ENCODE assay signal across 9 mouse cellular contexts in the genomic region with DNA sequence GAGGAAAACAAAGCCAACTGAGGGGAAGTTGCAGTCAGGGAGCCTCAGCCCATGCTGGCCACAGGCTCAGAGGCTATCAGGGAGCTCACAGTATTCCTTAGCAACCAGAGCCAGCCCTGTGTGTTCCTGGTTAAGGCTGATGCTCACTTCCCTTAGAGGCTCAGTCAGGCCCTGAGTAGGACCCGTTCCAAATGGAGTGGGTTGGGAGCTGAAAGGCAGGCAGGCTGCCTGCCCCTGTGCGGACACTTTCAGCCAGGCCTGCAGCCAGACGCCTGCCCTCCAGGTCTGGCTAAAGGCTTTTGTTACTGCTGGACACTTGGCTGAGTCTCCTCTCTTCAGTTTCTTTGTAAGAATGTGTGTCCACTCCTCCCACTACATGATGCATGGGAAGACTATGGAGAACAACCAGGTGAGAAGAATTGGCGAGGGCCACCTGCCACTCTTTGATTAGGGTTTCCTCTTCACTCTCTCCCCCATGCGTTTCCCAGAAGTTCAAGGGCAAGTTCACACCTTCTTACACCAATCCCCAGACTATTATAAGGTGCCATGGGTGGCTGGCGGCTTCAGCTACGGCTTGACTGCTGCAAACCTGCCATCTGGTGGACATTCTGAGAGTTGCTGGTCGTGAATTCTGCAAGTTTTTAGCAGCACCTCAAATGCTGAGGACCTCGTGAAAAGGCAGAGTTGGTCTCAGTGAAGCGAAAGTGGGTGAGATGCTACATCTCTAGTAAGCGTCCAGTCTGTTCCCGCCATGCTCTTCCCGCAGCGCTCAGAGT. TPM values are rescaled to one million over a fixed set of nuclear protein-coding genes. Genes with fewer than 3 reads are reported as not detected.
DNase-seq lines count a peak whose midpoint lies in the region; ATAC-seq and TF ChIP-seq lines count a peak whose summit lies in the region.
"Had no signal": no experiment of that assay in that cellular context is flagged by ENCODE, and none has a peak within 500 bp of the region (broad histone marks: within the 10 kb centered on the region; RNA-seq: fewer than 3 reads in every experiment).

No protein-coding gene starts in this region.

- WGBS in heart, embryonic 13.5 days, result 12% methylated on average over 14 of the region's 14 CpGs
- WGBS in lung, embryonic 16.5 days, result 10% methylated on average over 14 of the region's 14 CpGs

- no peak; the same call in 1 of the 2 replicates for ATAC-seq in heart, embryonic 13.5 days (ENCODE audit: extremely low read depth, insufficient number of reproducible peaks, low FRiP score, low TSS enrichment)
- ATAC-seq in lung, embryonic 16.5 days (ENCODE audit: low read depth), result peak; percentile 28; the same call in 1 of the 2 replicates

- no peak for TF ChIP-seq EP300 in ES-Bruce4 (IDR thresholded peaks at IDR 0.05; ENCODE audit: insufficient read depth, low read depth, low read length)

- H3K4me2 ChIP-seq in heart, embryonic 13.5 days, result peak overlapping the region; percentile 40
- H3K4me2 ChIP-seq in lung, embryonic 16.5 days (ENCODE audit: low read depth, low read length), result no peak overlapping the region
- H3K4me2 ChIP-seq: lung, embryonic 15.5 days had no signal

- H3K4me3 ChIP-seq in ES-Bruce4 (ENCODE audit: low read depth, low read length), result no peak overlapping the region
- H3K4me3 ChIP-seq in embryonic fibroblast, embryonic 13.5 days (ENCODE audit: insufficient read depth, low read length), result no peak overlapping the region
- no peak overlapping the region for H3K4me3 ChIP-seq in heart, embryonic 13.5 days
- no peak overlapping the region for H3K4me3 ChIP-seq in lung, embryonic 16.5 days (ENCODE audit: low read length)
- H3K4me3 ChIP-seq: lung, embryonic 15.5 days had no signal

- H3K27ac ChIP-seq in ES-Bruce4 (ENCODE audit: insufficient read depth, low read length), result no peak overlapping the region
- H3K27ac ChIP-seq in embryonic fibroblast, embryonic 13.5 days (ENCODE audit: insufficient read depth, low read length), result no peak overlapping the region
- H3K27ac ChIP-seq in heart, embryonic 13.5 days (replicated peaks), result no peak overlapping the region
- no peak overlapping the region for H3K27ac ChIP-seq in lung, embryonic 16.5 days (ENCODE audit: low read length)
- H3K27ac ChIP-seq: lung, embryonic 15.5 days had no signal

- DNase-seq in adrenal gland, postnatal 36 days, result peak; percentile 62 to 73
- peak; percentile 65 to 80 for DNase-seq in kidney, postnatal 25 days
- DNase-seq in right cerebral cortex, adult 18-20 months, result peak; percentile 60
- peak; percentile 52 to 60 for DNase-seq in urinary bladder, postnatal 36 days (ENCODE audit: low spot score in 2 of 2)

- no peaks in the 10 kb centered on the region for H3K4me1 ChIP-seq in ES-Bruce4 (ENCODE audit: control insufficient read depth, insufficient read depth, low read length)
- H3K4me1 ChIP-seq in embryonic fibroblast, embryonic 13.5 days (ENCODE audit: control insufficient read depth, insufficient read depth, low read length), result no peaks in the 10 kb centered on the region
- peaks cover 10% of the 10 kb centered on the region for H3K4me1 ChIP-seq in heart, embryonic 13.5 days
- H3K4me1 ChIP-seq in lung, embryonic 16.5 days (replicated peaks; ENCODE audit: control insufficient read depth, insufficient read depth, low read length), result no peaks in the 10 kb centered on the region
- H3K4me1 ChIP-seq: lung, embryonic 15.5 days had no signal

- no peaks in the 10 kb centered on the region for H3K36me3 ChIP-seq in ES-Bruce4 (ENCODE audit: control insufficient read depth, insufficient read depth, low read length, poor library complexity, severe bottlenecking)
- no peaks in the 10 kb centered on the region for H3K36me3 ChIP-seq in heart, embryonic 13.5 days
- H3K36me3 ChIP-seq in lung, embryonic 16.5 days (ENCODE audit: control insufficient read depth, insufficient read depth, low read length), result no peaks in the 10 kb centered on the region
- H3K36me3 ChIP-seq: lung, embryonic 15.5 days had no signal

- H3K9ac ChIP-seq in ES-Bruce4 (ENCODE audit: low read depth, poor library complexity, severe bottlenecking), result no peak overlapping the region
- H3K9ac ChIP-seq in heart, embryonic 13.5 days, result no peak overlapping the region
- H3K9ac ChIP-seq in lung, embryonic 16.5 days (ENCODE audit: low read length), result no peak overlapping the region
- H3K9ac ChIP-seq: lung, embryonic 15.5 days had no signal

- no peak for TF ChIP-seq POLR2A in ES-Bruce4 (IDR thresholded peaks at IDR 0.05; ENCODE audit: insufficient read depth, low read length)
- no peak for TF ChIP-seq POLR2A in embryonic fibroblast, embryonic 13.5 days (IDR thresholded peaks at IDR 0.05; ENCODE audit: low read depth, low read length)

- no peaks in the 10 kb centered on the region for H3K27me3 ChIP-seq in ES-Bruce4 (ENCODE audit: control insufficient read depth, insufficient read depth, low read length, poor library complexity, severe bottlenecking)
- no peaks in the 10 kb centered on the region for H3K27me3 ChIP-seq in heart, embryonic 13.5 days (replicated peaks)
- no peaks in the 10 kb centered on the region for H3K27me3 ChIP-seq in lung, embryonic 16.5 days (ENCODE audit: control insufficient read depth, insufficient read depth, low read depth, low read length)
- H3K27me3 ChIP-seq: lung, embryonic 15.5 days had no signal

- TF ChIP-seq CTCF in ES-Bruce4 (IDR thresholded peaks at IDR 0.05; ENCODE audit: low read depth, low read length), result peak; percentile 93
- peak; percentile 65; the same call in 1 of the 2 replicates for TF ChIP-seq CTCF in embryonic fibroblast, embryonic 13.5 days (IDR thresholded peaks at IDR 0.05; ENCODE audit: borderline replicate concordance, insufficient read depth, low read length)

- no peaks in the 10 kb centered on the region for H3K9me3 ChIP-seq in ES-Bruce4 (replicated peaks; ENCODE audit: control insufficient read depth, insufficient read depth, low read length, poor library complexity, severe bottlenecking)
- H3K9me3 ChIP-seq in heart, embryonic 13.5 days, result no peaks in the 10 kb centered on the region
- no peaks in the 10 kb centered on the region for H3K9me3 ChIP-seq in lung, embryonic 16.5 days (ENCODE audit: control insufficient read depth, low read length)
- H3K9me3 ChIP-seq: lung, embryonic 15.5 days had no signal

RNA-seq across cellular contexts. Expression of a gene that starts 9.6 kb away (rescaled TPM):
- polyA plus RNA-seq in ES-Bruce4 (2011; ENCODE audit: insufficient read depth, insufficient read length, low read depth, missing spikeins), result not detected in 2 replicates
- total RNA-seq in adrenal gland, postnatal 36 days (2021), result not detected
- polyA plus RNA-seq in embryonic fibroblast, embryonic 13.5 days (2011; ENCODE audit: insufficient read length, low read depth, missing spikeins), result not detected in 2 replicates
- polyA plus RNA-seq in heart, embryonic 13.5 days (2015; fragmentation: Nextera tagmentation; extraction: Ambion mirVana), result not detected in 2 replicates
- not detected in 2 replicates for polyA plus RNA-seq in lung, embryonic 16.5 days (2015; fragmentation: Nextera tagmentation; extraction: Ambion mirVana)
- polyA plus RNA-seq: lung, embryonic 15.5 days had no signal

RNA-seq across cellular contexts. Expression of a gene that starts 14.4 kb away (rescaled TPM):
- polyA plus RNA-seq in ES-Bruce4 (2011; ENCODE audit: insufficient read depth, insufficient read length, low read depth, missing spikeins), result 5.7 and 6.3 TPM in 2 replicates
- total RNA-seq in adrenal gland, postnatal 36 days (2021), result 10 to 100 TPM; 20.6 to 22.0 TPM
- 18.5 and 25.1 TPM in 2 replicates for polyA plus RNA-seq in embryonic fibroblast, embryonic 13.5 days (2011; ENCODE audit: insufficient read length, low read depth, missing spikeins)
- 9.7 and 13.4 TPM in 2 replicates for polyA plus RNA-seq in heart, embryonic 13.5 days (2015; fragmentation: Nextera tagmentation; extraction: Ambion mirVana)
- polyA plus RNA-seq in lung, embryonic 16.5 days (2015; fragmentation: Nextera tagmentation; extraction: Ambion mirVana), result 24.1 and 25.2 TPM in 2 replicates

RNA-seq across cellular contexts. Expression of a gene that starts 20.9 kb away (rescaled TPM):
- not detected in 2 replicates for polyA plus RNA-seq in ES-Bruce4 (2011; ENCODE audit: insufficient read depth, insufficient read length, low read depth, missing spikeins)
- total RNA-seq in adrenal gland, postnatal 36 days (2021), result not detected
- not detected in 2 replicates for polyA plus RNA-seq in embryonic fibroblast, embryonic 13.5 days (2011; ENCODE audit: insufficient read length, low read depth, missing spikeins)
- polyA plus RNA-seq in heart, embryonic 13.5 days (2015; fragmentation: Nextera tagmentation; extraction: Ambion mirVana), result not detected in 2 replicates
- polyA plus RNA-seq in lung, embryonic 16.5 days (2015; fragmentation: Nextera tagmentation; extraction: Ambion mirVana), result not detected in 2 replicates
- polyA plus RNA-seq: lung, embryonic 15.5 days had no signal

RNA-seq across cellular contexts. Expression of a gene that starts 37.2 kb away (rescaled TPM):
- polyA plus RNA-seq in ES-Bruce4 (2011; ENCODE audit: insufficient read depth, insufficient read length, low read depth, missing spikeins), result not detected in 2 replicates
- total RNA-seq in adrenal gland, postnatal 36 days (2021), result not detected
- polyA plus RNA-seq in embryonic fibroblast, embryonic 13.5 days (2011; ENCODE audit: insufficient read length, low read depth, missing spikeins), result not detected in 2 replicates
- polyA plus RNA-seq in heart, embryonic 13.5 days (2015; fragmentation: Nextera tagmentation; extraction: Ambion mirVana), result not detected in 2 replicates
- polyA plus RNA-seq in lung, embryonic 16.5 days (2015; fragmentation: Nextera tagmentation; extraction: Ambion mirVana), result not detected in 2 replicates
- polyA plus RNA-seq: lung, embryonic 15.5 days had no signal
